Mouse (Mus musculus) thymus, postnatal 4 days (tissue): ENCODE data around the gene D630036H23Rik.
A peak's percentile ranks its signal among the peaks of the same experiment; 100 is the strongest.
"Not testable (repeated sequence)": the region's sequence is repeated elsewhere in the genome, so short reads cannot be mapped to it uniquely, and the experiment has no call there.

Experiments
- DNase-seq: peaks from one replicate; pipeline ENCODE4 v3.0.0; 2021

Gene D630036H23Rik

DNA sequence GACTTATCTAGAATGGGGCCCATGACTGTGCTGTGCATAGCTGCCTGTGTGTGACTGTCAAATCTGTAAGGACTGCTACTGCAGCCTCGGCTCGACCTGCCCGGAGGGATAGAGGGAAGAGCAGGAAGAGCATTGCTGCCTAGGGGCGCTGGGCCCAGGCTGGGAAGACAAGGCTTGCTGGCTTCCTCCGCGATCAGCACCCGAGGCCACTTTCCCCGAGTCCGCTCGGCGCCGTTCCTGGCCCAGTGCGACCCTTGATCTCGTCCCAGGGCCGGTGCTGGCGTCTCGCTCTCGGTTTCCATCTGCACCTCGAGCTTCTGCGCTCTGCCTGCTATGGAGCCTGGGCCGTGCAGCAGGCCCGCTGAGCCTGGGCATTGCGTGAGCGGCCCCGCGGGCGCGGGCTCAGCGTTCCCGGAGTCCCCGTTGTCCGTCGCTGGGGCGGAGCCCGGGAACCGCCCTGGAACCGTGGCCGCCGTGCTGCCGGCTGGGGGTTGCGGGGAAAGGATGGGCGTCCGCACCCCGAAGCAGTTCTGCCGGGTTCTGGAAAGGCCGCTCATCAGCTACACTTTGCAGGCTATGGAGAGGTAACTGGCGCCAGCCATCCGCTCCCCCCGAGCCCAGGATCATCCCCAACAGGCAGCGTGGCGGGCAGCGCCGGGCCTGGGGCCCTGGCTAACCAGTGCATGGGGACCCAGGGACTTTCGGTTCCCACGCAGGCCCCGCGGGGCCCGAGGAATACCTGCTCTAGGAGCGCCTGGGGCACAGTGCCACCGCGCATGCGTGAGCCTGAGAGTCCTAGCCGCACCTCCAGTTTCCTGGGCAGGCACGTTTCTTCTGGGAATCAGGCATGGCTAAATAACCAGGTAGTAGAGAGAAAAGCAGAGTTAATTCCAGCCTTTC is at the start of gene D630036H23Rik, which contains the start of gene Ispd:
Gene D630036H23Rik (minus strand): TSS at position 741 of the 900 bp plus-strand sequence.
Gene Ispd (plus strand): TSS at position 10 of the 900 bp plus-strand sequence.
- DNase-seq, result peak; percentile 82

DNA sequence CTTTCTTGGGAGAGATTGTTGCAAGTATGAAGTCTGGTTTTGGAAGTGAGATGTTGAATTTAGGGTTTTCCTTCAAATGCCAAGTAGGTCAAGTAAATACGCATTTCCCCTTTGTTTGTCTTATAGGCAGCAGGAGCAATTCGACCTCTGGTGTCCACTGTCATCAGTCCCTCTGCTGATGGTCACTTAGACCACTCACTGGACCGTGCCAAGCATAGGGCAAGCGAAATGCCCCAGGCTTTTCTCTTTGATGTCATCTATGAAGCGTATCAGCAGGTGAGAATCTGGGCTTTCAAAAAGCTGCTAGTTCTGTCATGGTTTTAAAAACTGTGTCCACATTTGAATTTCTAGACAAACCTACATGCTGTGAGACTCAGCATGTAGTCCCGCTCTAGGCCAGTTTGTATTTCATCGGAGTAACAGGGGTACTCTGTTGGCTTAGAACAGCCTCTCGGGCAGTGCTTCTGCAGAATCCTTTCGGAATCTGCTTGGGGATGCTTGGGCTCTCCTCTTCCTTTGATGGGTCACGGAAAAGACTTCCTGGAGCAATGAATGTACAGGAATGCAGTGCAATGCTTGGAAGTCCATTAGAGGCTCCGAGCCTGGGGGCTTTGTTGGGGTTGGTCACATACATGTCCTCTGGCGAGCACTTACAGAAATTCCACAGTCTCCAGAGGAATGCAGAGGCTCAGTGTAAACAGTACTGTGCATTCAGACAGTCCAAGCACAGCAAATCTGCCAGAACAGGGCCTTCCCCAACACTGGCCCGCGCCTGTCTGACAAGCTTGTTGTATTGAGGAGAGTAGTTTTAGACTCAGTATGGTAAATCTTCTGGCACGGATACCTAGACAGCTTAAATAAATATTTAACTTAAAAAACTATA is 44.4 kb upstream of the D630036H23Rik start:
- DNase-seq, result no peak

DNA sequence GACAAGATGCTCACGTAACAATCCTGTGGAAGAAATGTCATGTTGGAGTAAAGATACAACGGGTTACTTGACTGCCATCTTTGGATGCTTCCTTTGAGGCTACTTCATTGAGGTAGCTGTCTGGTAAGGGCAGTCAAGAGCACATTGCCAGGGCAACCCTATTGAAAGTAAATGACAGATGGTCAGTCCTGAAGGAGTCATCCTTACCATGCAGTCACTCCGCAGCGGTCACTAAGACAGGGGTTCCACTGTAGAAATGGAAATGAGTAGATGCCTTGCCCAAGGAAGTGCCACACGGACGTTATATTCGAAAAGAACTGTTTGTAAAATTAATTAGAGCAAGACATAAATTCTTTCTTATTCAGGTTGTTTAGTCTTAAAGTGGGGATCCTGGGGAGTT is 43.3 kb upstream of the D630036H23Rik start:
- no peak for DNase-seq

DNA sequence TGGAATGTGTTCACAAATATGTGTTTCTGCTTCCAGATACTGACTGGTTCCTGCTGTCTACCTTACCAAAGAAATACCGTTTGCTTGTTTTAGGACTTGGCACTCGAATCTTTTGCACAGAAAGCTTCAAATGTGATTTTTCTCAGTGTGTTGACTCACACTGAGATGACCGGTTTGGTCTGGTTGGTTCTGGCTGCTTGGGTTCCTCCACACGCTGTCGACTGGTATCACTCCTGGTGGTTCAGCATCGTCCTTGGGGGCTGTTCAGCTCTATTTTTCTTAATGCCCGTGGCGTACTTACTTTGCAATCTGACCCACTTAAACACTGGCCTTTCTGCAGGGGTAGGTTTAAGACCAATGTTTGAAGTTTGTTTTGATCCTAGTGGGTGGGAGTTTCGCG is 41.7 kb upstream of the D630036H23Rik start:
- no peak for DNase-seq

DNA sequence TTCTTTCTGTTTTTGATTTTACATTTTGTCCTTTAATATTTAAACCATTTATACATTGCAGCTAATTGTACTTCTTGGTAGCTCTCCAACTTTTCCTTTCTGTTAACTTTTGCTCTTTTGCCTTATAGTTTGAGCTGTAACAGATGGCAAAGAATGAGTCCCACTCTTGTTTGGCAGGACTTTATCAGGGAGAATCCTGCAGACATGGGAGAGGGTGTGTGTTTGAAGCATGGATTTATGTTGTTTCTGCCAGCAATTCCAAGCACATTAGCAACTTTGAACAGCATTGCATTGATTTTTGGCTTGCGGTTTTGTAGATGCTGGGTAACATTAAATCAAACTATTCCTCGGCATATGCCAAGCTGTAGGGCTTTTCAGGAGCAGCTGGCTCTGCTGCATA is 13.1 kb upstream of the D630036H23Rik start:
- no peak for DNase-seq

DNA sequence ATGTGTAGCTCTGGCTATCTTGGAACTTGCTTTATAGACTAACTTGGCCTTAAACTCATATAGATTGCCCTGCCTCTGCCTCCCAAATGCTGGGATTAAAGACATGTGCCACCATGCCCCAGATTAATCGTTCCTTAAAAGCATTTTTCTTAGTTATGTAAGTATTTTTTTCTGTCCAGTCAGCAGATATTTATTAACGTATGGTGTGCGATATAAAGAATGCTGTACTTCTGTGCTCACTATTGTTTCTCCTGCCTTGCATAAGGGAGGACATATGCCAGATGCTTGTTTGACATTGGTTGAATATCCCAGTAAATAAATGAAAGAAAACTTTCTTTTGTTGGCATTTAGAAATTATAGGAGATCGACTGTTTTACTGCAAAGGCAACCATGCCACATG is 5.0 kb upstream of the D630036H23Rik start:
- no peak for DNase-seq

DNA sequence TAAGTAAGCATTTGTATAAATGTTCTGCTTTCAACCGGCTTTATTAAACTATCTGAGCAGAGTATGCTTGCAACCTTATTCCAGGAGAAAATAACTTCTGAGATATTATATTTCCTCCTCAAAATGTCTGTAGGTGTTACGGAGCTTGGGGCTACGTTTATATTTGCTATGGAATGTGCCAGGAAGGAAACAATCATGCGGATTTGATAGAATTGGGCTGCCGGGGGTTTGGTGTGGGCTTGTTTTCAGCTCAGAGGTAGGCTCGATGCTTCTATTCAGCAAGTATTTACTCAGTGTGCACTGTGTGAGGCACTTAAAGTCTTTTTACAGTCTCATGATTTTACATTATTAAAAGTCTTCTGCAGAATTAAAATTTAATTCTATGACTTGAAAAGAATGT is 3.4 kb upstream of the D630036H23Rik start:
- no peak for DNase-seq

DNA sequence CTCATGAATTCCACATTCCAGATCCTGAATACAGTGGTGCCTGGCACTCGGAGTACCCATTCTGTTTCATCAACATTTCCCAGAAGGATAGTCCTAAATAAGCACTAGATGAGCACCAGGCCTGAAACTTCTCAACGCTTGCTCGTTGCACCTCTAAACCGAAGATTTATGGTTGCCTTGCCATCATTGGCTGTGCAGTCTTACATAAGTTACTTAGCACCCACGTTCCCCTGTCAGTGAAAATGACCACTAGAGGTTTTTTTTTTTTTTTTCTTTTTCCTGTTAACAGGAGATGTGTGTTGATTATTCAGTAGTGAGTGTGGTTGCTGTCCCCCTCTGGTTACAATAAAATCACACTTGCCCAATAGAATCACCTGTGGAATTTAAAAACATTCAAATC is 1.2 kb downstream of the D630036H23Rik start:
- DNase-seq, result no peak

DNA sequence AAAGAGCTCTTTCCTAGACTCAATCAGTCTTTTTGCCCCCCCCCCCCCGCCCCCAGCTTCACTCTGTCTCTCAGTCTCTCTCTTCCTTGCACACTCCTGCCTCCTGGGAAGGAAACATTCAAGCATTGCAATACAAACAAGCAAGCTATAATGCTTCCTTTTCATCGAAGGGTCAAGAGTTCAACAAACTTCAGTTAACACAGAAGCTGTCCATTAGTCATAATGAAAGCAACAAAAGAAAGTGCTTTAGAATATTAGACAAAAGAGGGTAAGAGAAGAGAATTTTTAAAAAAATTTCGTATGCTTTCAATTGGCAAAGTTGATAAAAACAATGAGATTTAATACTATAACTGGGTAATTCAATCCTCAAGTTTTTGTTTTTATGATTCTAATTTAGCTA is 1.7 kb downstream of the D630036H23Rik start:
- no peak for DNase-seq

DNA sequence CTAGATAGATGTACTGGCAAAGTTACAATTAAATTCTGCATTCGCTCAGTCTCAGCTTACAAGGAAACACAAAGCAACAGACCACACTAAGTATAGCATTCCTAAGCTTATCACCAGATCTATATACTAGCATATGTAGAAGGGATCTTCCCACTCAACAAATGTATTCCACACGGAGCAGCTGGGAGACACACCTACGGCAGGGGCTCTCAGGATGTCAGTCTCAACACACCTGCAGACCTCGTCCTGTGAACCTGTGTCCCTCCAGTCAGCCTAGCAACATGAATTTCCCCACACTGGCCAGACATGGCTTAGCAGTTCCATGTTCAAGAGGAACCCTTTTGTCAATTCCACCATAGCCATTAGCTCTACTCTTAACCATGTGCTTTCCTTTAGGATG is 5.6 kb downstream of the D630036H23Rik start:
- not testable (repeated sequence) for DNase-seq

DNA sequence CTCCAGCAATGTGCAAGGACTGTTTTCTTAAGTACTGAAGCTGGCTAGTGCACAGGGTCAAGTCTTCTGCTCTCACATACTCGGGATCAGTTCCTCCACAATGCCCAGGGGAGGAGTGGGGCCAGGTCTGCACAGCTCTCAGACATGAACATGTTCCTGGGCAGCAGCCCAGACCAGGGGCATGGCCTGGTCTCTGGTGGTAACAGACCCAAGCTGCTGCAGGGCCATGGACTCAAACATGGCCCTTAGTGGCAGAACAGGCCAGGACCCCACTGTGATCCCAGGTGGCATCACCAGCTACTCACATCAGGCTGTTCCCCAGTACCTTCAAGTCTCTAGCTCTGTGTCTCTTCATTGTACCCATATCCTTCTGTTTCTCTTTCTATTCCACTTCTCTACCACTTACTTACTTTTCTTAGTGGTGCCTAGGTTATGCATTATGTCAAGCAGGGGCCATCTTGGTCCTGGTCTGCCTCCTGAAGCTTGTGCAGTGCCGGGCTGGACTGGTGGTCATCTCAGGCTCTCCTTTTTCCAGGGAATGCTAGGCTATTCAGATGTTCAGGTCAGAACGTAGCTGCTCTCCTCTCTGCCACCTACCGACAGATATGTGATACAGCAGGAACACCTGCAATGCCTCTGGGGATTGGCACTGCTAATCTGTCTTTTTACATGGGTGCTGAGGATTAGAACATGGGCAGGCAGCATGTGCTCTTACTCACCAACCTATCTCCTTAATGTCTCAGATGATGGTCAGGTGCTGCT is 8.6 kb downstream of the D630036H23Rik start:
- no peak for DNase-seq

DNA sequence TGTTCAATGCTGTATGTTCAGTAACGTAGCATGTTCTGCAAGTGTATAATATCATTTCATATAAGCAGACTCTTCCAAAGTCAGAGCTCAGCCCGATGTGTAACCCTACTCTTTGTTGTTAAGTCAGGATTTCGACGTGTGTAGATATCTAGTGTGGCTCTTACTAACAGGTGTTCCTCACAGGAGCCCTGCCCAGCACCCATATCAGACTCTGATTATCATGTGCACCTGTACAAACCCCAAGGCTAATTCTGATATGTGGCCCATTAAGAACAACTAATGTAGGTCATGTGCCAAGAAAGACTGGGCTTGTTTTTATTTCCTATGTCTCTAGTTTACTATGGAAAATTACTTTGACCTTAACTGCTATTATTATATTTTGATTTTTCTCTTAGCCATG is 18.0 kb downstream of the D630036H23Rik start:
- DNase-seq, result no peak

DNA sequence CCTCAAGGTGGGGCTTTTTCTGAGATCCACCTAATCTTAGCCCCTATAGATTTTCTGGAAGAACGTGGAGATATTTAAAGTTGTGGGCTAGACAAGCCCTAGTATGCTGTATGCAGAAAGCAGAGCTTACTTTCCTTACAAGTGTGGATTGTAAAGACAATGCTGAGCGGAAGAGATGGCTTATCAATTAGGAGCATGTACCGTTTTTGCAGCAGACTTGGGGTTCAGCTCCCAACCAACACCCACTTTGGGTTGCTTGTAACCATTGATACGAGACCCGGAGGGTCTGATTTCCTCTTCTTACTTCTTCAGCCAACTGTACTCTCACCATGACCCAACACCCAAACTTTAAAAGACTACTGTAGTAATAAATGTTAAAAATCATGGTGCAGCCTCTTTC is 21.3 kb downstream of the D630036H23Rik start:
- no peak for DNase-seq

DNA sequence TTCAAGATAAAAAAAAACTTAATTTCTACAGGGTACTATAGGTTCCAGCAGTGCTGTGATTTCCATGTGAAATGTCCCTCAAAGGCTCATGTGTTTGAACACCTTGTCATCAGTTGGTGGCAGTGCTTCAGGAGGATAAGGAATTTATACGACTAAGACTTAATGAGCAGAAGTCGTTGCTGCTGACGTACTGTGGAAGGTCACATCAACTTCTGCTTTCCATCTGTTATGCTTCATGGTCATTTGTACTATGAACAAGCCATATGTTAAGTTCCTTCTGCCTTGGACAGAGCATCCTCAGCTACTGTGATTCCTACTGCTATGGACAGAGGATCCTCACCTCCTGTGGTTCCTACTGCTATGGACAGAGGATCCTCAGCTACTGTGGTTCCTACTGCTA is 21.9 kb downstream of the D630036H23Rik start:
- DNase-seq, result no peak

DNA sequence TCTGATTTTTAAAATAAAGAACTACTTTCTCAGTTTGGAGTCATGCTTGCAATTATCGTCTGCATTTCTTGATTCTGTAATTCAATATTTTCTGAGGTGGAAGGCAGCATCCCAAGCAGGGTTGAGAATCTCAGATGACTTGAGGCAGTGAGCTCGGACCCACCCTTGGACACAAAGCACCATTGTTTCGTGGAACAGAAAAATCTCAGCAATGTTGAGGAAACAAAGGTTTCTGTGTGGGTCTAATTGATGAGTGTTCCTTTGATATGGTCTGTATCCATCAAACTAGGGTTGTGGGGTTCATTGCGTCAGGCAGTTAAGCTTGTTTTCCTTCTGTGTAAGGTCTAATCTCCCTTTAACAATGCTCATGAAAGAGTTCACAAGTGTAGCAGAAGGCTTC is 37.9 kb downstream of the D630036H23Rik start:
- no peak for DNase-seq

DNA sequence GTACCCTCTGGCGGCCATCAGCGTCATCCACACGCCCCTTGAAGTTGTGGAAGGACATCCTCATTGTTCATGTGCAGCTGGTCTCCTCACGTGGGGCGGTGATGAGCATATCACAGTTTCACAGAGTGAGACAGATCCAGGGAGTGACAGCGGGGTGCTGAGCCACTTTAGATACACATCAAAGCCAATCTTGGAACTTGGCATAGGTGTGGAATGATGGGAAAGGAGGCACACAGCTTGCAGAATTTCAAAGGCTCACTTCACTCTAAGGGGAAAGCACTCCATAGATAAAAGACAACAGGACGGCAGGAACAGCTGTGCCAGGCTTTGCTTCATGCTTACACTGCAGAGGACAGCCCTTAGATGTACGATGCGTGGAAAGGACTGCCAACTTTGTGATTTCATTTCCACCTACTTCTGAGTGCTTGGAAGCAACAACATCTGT is 48.1 kb downstream of the D630036H23Rik start:
- no peak for DNase-seq

DNA sequence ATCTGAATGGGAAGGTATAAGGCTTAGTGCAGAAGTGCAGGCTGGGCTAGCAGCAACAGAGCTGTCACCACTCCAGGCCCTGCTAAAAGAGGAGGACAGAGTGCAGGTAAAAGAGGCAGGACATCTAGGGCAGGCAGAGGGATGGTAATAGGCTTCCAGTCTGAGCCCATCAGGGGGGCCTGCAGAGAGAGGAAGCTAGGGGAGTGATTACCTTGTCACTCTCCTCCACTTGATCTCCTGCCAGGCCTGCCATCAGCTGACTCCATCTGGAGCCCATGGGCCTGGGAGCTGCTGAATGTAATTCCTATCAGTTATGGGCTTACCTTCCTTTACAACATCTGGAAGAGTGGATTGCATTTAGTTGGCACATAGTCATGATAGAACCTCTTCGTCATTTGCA is 49.3 kb downstream of the D630036H23Rik start:
- no peak for DNase-seq
